Mouse (Mus musculus) adipose tissue, adult 10 weeks (tissue): ENCODE results near the gene Slc39a13. TPM values are rescaled to one million over a fixed set of nuclear protein-coding genes. Genes with fewer than 3 reads are reported as not detected.

Experiments
- polyA plus RNA-seq: library from polyadenylated mRNA; stranded (reverse); fragments of 350-450 nt; fragmentation: Illumina TruSeq; extraction: RNeasy Lipid Tissue Mini Kit (QIAGEN cat#74804); gene quantifications from one replicate; pipeline ENCODE4 v1.2.3, GENCODE M21; 2014; ENCODE audit warnings: low read depth, low replicate concordance

The Slc39a13 gene
- polyA plus RNA-seq, result 41.0 TPM

GRCm38 (mm10) chr2:91070076-91070800 lies at the start of gene Slc39a13:
Gene Slc39a13, minus strand, starts transcription at chr2:91070417.

GRCm38 (mm10) chr2:91117585-91118275 lies 47.5 kb upstream of the Slc39a13 start, which contains the start of gene Mybpc3:
Gene Mybpc3, plus strand, starts transcription at chr2:91118144.

GRCm38 (mm10) chr2:91081775-91082695 lies 11.8 kb upstream of the Slc39a13 start, which contains the start of gene Spi1:
Gene Spi1, plus strand, starts transcription at chr2:91082390.

GRCm38 (mm10) chr2:91053934-91054382 lies 16.3 kb downstream of the Slc39a13 start, which contains the start of gene Psmc3:
Gene Psmc3, plus strand, starts transcription at chr2:91054009.

GRCm38 (mm10) chr2:91035385-91035784 lies 34.8 kb downstream of the Slc39a13 start, which contains the start of gene Rapsn:
Gene Rapsn, plus strand, starts transcription at chr2:91035620.

Other genes with a start within 250 kb of the Slc39a13 start
- gene Mtch2, start 223.3 kb downstream of the Slc39a13 start, polyA plus RNA-seq, result 140 TPM
- gene C1qtnf4, start 184.6 kb downstream of the Slc39a13 start, polyA plus RNA-seq, result 8.5 TPM
- 15.2 TPM for gene Kbtbd4, start 165.7 kb downstream of the Slc39a13 start, polyA plus RNA-seq
- gene Ndufs3, start 165.6 kb downstream of the Slc39a13 start, polyA plus RNA-seq, result 156 TPM
- 47.5 TPM for gene Celf1, start 130.0 kb downstream of the Slc39a13 start, polyA plus RNA-seq
- not detected for gene Rapsn, start 34.8 kb downstream of the Slc39a13 start, polyA plus RNA-seq
- 158 TPM for gene Psmc3, start 16.4 kb downstream of the Slc39a13 start, polyA plus RNA-seq
- 15.1 TPM for gene Spi1, start 12.0 kb upstream of the Slc39a13 start, polyA plus RNA-seq
- 0.09 TPM for gene Mybpc3, start 47.7 kb upstream of the Slc39a13 start, polyA plus RNA-seq
- gene Madd, start 113.4 kb upstream of the Slc39a13 start, polyA plus RNA-seq, result 23.2 TPM
- gene Nr1h3, start 132.4 kb upstream of the Slc39a13 start, polyA plus RNA-seq, result 35.6 TPM
- 27.0 TPM for gene Acp2, start 132.5 kb upstream of the Slc39a13 start, polyA plus RNA-seq
- gene Ddb2, start 166.6 kb upstream of the Slc39a13 start, polyA plus RNA-seq, result 20.7 TPM
- gene Pacsin3, start 185.5 kb upstream of the Slc39a13 start, polyA plus RNA-seq, result 45.0 TPM
- 55.6 TPM for gene Arfgap2, start 194.6 kb upstream of the Slc39a13 start, polyA plus RNA-seq